Mouse (Mus musculus): ENCODE measurements around the gene Gckr. TPM values are rescaled to one million over a fixed set of nuclear protein-coding genes. Genes with fewer than 3 reads are reported as not detected.

The Gckr gene
- polyA plus RNA-seq, 1 experiment: 0.05 TPM

- TF ChIP-seq CTCF (IDR thresholded peaks at IDR 0.05; ENCODE audit: borderline replicate concordance, control insufficient read depth, extremely low read depth, insufficient read depth, low read length, poor library complexity) (no peak), POLR2A (IDR thresholded peaks at IDR 0.05; ENCODE audit: control insufficient read depth, extremely low read depth, insufficient read depth, low read length, poor library complexity) (no peak)
- H3K27ac ChIP-seq (ENCODE audit: control insufficient read depth, insufficient read depth, low read length): no peak overlapping the region
- WGBS: 86% methylated on average over 6 of the region's 6 CpGs
- no peak overlapping the region for H3K4me3 ChIP-seq (ENCODE audit: control insufficient read depth, insufficient read depth, low read length)
- H3K4me1 ChIP-seq (replicated peaks; ENCODE audit: control insufficient read depth, insufficient read depth, low read length): no peaks in the 10 kb centered on the region
- DNase-seq: no peak
- H3K27me3 ChIP-seq (ENCODE audit: control insufficient read depth, insufficient read depth, low read length): no peaks in the 10 kb centered on the region
- no peaks in the 10 kb centered on the region for H3K36me3 ChIP-seq (ENCODE audit: control insufficient read depth, insufficient read depth, low read length)
These were observed 63.7 kb downstream of the Gckr start for GRCm38 (mm10) chr5:31360955-31361354.

Other genes with a start within 250 kb of the Gckr start
- gene Atraid, start 249.1 kb upstream of the Gckr start, polyA plus RNA-seq (2012; rRNA removed): 52.0 and 67.0 TPM in 2 replicates
- gene Slc5a6, start 248.5 kb upstream of the Gckr start, polyA plus RNA-seq (2012; rRNA removed): 35.1 and 37.3 TPM in 2 replicates
- 59.8 and 80.9 TPM in 2 replicates for gene Cad, start 242.7 kb upstream of the Gckr start, polyA plus RNA-seq (2012; rRNA removed)
- not detected in 2 replicates for gene Dnajc5g, start 191.2 kb upstream of the Gckr start, polyA plus RNA-seq (2012; rRNA removed)
- 0.48 and 0.77 TPM in 2 replicates for gene Slc30a3, start 189.2 kb upstream of the Gckr start, polyA plus RNA-seq (2012; rRNA removed)
- gene Trim54, start 180.7 kb upstream of the Gckr start, polyA plus RNA-seq (2012; rRNA removed): 0.92 and 9.3 TPM in 2 replicates
- gene Ucn, start 158.6 kb upstream of the Gckr start, polyA plus RNA-seq (2012; rRNA removed): not detected in 2 replicates
- 43.8 and 55.8 TPM in 2 replicates for gene Mpv17, start 143.2 kb upstream of the Gckr start, polyA plus RNA-seq (2012; rRNA removed)
- gene Gm29609, start 117.5 kb upstream of the Gckr start, polyA plus RNA-seq (2012; rRNA removed): 3.5 and 4.7 TPM in 2 replicates
- 112 and 113 TPM in 2 replicates for gene Gtf3c2, start 117.3 kb upstream of the Gckr start, polyA plus RNA-seq (2012; rRNA removed)
- 127 and 134 TPM in 2 replicates for gene Snx17, start 104.2 kb upstream of the Gckr start, polyA plus RNA-seq (2012; rRNA removed)
- 74.5 and 88.0 TPM in 2 replicates for gene Eif2b4, start 104.0 kb upstream of the Gckr start, polyA plus RNA-seq (2012; rRNA removed)
- gene Zfp513, start 95.1 kb upstream of the Gckr start, polyA plus RNA-seq (2012; rRNA removed): 88.5 and 90.3 TPM in 2 replicates
- 122 and 168 TPM in 2 replicates for gene Ppm1g, start 76.8 kb upstream of the Gckr start, polyA plus RNA-seq (2012; rRNA removed)
- 261 and 301 TPM in 2 replicates for gene Nrbp1, start 56.6 kb upstream of the Gckr start, polyA plus RNA-seq (2012; rRNA removed)
- gene Gm9970, start 56.2 kb upstream of the Gckr start, polyA plus RNA-seq (2012; rRNA removed): 0.29 and 0.69 TPM in 2 replicates
- 48.1 and 56.2 TPM in 2 replicates for gene Krtcap3, start 45.8 kb upstream of the Gckr start, polyA plus RNA-seq (2012; rRNA removed)
- gene Ift172, start 6.3 kb upstream of the Gckr start, polyA plus RNA-seq (2012; rRNA removed): 19.1 and 21.6 TPM in 2 replicates
- 1.8 and 2.4 TPM in 2 replicates for gene Fndc4, start 1.4 kb upstream of the Gckr start, polyA plus RNA-seq (2012; rRNA removed)
- 25.3 and 27.1 TPM in 2 replicates for gene Zfp512, start 155.0 kb downstream of the Gckr start, polyA plus RNA-seq (2012; rRNA removed)
- 0.04 and 0.05 TPM in 2 replicates for gene 4930548H24Rik, start 188.3 kb downstream of the Gckr start, polyA plus RNA-seq (2012; rRNA removed)
- gene Gpn1, start 197.3 kb downstream of the Gckr start, polyA plus RNA-seq (2012; rRNA removed): 15.4 and 19.3 TPM in 2 replicates
- 23.3 and 25.1 TPM in 2 replicates for gene Slc4a1ap, start 229.6 kb downstream of the Gckr start, polyA plus RNA-seq (2012; rRNA removed)
- 13.3 and 16.7 TPM in 2 replicates for gene Supt7l, start 230.4 kb downstream of the Gckr start, polyA plus RNA-seq (2012; rRNA removed)

All from thymus, adult 2 months (tissue).